Mouse (Mus musculus) kidney, adult 9 months (tissue): ENCODE results near the gene Tnr.
A peak's percentile ranks its signal among the peaks of the same experiment; 100 is the strongest.

Experiments
- DNase-seq: peaks from one replicate; pipeline ENCODE4 v3.0.0; 2022

Gene Tnr

DNA sequence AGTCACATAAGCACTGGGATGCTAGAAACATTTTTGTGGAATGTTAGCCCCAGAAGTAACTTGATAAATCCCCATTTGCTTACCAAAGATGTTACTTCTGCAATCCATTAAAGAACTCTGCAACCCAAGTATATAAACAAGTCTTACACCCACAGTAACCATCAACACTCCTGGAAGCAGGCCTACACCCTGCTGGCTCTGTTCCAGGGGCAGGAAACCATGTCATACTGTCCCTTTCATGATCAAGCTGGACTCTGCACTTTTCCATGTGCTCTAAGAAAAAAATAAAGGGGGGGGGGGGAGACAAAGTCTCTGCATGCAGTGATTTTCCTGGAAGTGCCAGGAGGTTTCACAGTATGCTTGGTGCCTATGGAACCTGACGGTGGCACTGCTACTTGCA is 456.8 kb downstream of the Tnr start:
- DNase-seq, result peak; percentile 30
